Mouse (Mus musculus): ENCODE results near the gene Kcnj3.

DNA sequence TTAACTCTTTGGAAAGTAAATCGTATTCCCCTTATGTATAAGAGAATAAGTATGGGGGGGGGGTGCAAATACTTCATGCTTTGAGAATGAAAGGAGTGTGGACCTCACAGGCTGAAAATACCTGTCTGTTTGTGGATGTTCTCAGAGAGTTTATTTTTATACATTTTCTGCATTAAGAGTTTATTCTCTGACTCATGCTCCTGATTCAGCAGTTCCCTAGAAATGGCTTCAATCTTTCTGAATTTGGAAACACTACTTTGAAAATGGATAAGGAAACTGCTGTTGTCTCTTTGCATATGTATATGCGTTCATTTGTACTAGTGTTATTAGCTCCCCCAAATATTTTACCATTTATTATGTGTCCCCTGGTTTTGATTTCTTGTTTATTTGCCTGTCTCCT is 23.4 kb downstream of the Kcnj3 start:
- no peak for TF ChIP-seq POLR2A (IDR thresholded peaks at IDR 0.05; ENCODE audit: low read depth, low read length)
- no peak for TF ChIP-seq CTCF (conservative IDR thresholded peaks at IDR 0.05; ENCODE audit: insufficient read depth, insufficient read length, low read depth, low read length)

All from kidney, adult 2 months (tissue).